Mouse (Mus musculus): ENCODE results near the gene Dnah6.

- TF ChIP-seq CTCF (IDR thresholded peaks at IDR 0.05) (no peak), EP300 (IDR thresholded peaks at IDR 0.05) (no peak)
Observed at GRCm38 (mm10) chr6:73167230-73167629, 54.2 kb downstream of the Dnah6 start.

Data from lung, postnatal 0 days (tissue).